Mouse (Mus musculus): ENCODE measurements around the gene Uggt1. TPM values are rescaled to one million over a fixed set of nuclear protein-coding genes. Genes with fewer than 3 reads are reported as not detected.

Uggt1 gene
- polyA plus RNA-seq, 1 experiment from 2014 or later: 55.0 TPM

DNA sequence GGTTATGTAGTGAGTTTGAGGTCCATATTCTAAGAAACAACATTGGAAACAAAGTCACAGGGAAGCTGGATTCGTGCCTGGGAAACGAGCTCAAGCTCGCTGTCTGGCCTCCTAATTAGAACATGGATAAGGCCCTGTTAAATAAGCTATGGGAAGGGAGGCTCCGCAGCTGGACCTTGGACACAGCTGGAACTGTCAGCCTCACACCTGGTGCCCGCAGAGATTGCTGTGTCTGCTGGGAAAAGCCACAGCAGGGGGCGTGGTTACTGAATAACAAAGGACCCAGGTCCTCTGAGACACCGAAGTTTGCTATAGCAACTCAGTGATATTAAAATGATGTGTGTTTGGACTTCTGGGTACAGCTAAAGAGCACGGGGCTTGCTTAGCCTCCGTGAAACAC, 6.9 kb upstream of the Uggt1 start:
- Histone ChIP-seq H3K27me3 (ENCODE audit: control insufficient read depth, insufficient read depth, low read length) (peaks cover 8% of the 10 kb centered on the region; the same call in 1 of the 2 replicates), H3K4me3 (replicated peaks; ENCODE audit: low read length) (no peak overlapping the region), H3K9ac (ENCODE audit: low read length) (no peak overlapping the region), H3K27ac (ENCODE audit: low read length) (no peak overlapping the region), H3K9me3 (replicated peaks; ENCODE audit: control insufficient read depth, low read length) (peaks cover 2% of the 10 kb centered on the region), H3K4me1 (ENCODE audit: control insufficient read depth, insufficient read depth, low read length) (no peaks in the 10 kb centered on the region), H3K4me2 (ENCODE audit: low read depth, low read length) (no peak overlapping the region), H3K36me3 (ENCODE audit: control insufficient read depth, insufficient read depth, low read length) (no peaks in the 10 kb centered on the region)
- WGBS: 11% methylated on average over 9 of the region's 9 CpGs
- peak; percentile 61; the same call in 1 of the 2 replicates for ATAC-seq (ENCODE audit: insufficient read depth, low FRiP score)

- H3K4me1 ChIP-seq (ENCODE audit: control insufficient read depth, insufficient read depth, low read length): peaks cover 10% of the 10 kb centered on the region
- ATAC-seq (ENCODE audit: insufficient read depth, low FRiP score): no peak
- no peak overlapping the region for H3K27ac ChIP-seq (ENCODE audit: low read length)
- H3K4me2 ChIP-seq (ENCODE audit: low read depth, low read length): no peak overlapping the region
- H3K27me3 ChIP-seq (ENCODE audit: control insufficient read depth, insufficient read depth, low read length): no peaks in the 10 kb centered on the region
- no peak overlapping the region for H3K4me3 ChIP-seq (replicated peaks; ENCODE audit: low read length)
- WGBS: 59% methylated on average over 6 of the region's 6 CpGs
- H3K36me3 ChIP-seq (ENCODE audit: control insufficient read depth, insufficient read depth, low read length): no peaks in the 10 kb centered on the region
- H3K9ac ChIP-seq (ENCODE audit: low read length): no peak overlapping the region
- H3K9me3 ChIP-seq (replicated peaks; ENCODE audit: control insufficient read depth, low read length): no peaks in the 10 kb centered on the region
These were observed 2.2 kb upstream of the Uggt1 start for GRCm38 (mm10) chr1:36246688-36247087.

GRCm38 (mm10) chr1:36244828-36245215, 302 bp upstream of the Uggt1 start:
- no peak overlapping the region for H3K4me3 ChIP-seq (replicated peaks; ENCODE audit: low read length)
- H3K27ac ChIP-seq (ENCODE audit: low read length): no peak overlapping the region
- no peaks in the 10 kb centered on the region for H3K36me3 ChIP-seq (ENCODE audit: control insufficient read depth, insufficient read depth, low read length)
- peak overlapping the region; percentile 87 for H3K4me2 ChIP-seq (ENCODE audit: low read depth, low read length)
- no peaks in the 10 kb centered on the region for H3K27me3 ChIP-seq (ENCODE audit: control insufficient read depth, insufficient read depth, low read length)
- ATAC-seq (ENCODE audit: insufficient read depth, low FRiP score): no peak
- H3K9ac ChIP-seq (ENCODE audit: low read length): no peak overlapping the region
- H3K9me3 ChIP-seq (replicated peaks; ENCODE audit: control insufficient read depth, low read length): no peaks in the 10 kb centered on the region
- peaks cover 13% of the 10 kb centered on the region for H3K4me1 ChIP-seq (ENCODE audit: control insufficient read depth, insufficient read depth, low read length)
- 83% methylated on average over 4 of the region's 4 CpGs for WGBS

- Histone ChIP-seq H3K36me3 (ENCODE audit: control insufficient read depth, insufficient read depth, low read length) (no peaks in the 10 kb centered on the region), H3K4me3 (replicated peaks; ENCODE audit: low read length) (peak overlapping the region; percentile 92), H3K4me1 (ENCODE audit: control insufficient read depth, insufficient read depth, low read length) (peaks cover 13% of the 10 kb centered on the region), H3K9ac (ENCODE audit: low read length) (peak overlapping the region; percentile 85), H3K27ac (ENCODE audit: low read length) (peak overlapping the region; percentile 86), H3K9me3 (replicated peaks; ENCODE audit: control insufficient read depth, low read length) (no peaks in the 10 kb centered on the region), H3K27me3 (ENCODE audit: control insufficient read depth, insufficient read depth, low read length) (no peaks in the 10 kb centered on the region), H3K4me2 (ENCODE audit: low read depth, low read length) (peak overlapping the region; percentile 87)
- 1% methylated on average over 21 of the region's 21 CpGs for WGBS
- no peak for ATAC-seq (ENCODE audit: insufficient read depth, low FRiP score)
These were observed 968 bp downstream of the Uggt1 start for GRCm38 (mm10) chr1:36243447-36244057.

- no peak overlapping the region for H3K9ac ChIP-seq (ENCODE audit: low read length)
These were observed 2.6 kb downstream of the Uggt1 start for GRCm38 (mm10) chr1:36241903-36242429.

DNA sequence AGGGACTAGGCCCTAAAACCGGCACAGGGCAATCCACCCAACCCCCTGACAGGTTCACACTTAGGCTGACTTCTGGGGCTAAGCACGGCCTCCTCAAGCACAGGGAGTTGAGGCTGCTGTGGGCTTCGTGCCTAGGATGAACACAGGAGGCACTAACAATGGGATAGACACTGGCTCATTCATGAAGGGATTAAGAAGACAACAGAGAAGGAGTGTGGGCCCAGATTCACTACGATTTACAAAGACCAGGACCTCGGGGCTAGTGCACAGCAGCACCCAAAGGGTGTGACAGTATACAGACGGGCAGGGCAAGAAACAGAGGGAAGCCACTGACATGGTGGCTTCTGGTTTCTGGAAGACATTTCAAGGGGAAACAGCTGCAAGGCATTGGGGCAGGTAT, 4.3 kb downstream of the Uggt1 start:
- Histone ChIP-seq H3K9me3 (replicated peaks; ENCODE audit: control insufficient read depth, low read length) (no peaks in the 10 kb centered on the region), H3K9ac (ENCODE audit: low read length) (no peak overlapping the region), H3K27ac (ENCODE audit: low read length) (no peak overlapping the region), H3K4me3 (replicated peaks; ENCODE audit: low read length) (no peak overlapping the region), H3K4me1 (ENCODE audit: control insufficient read depth, insufficient read depth, low read length) (peaks cover 13% of the 10 kb centered on the region), H3K36me3 (ENCODE audit: control insufficient read depth, insufficient read depth, low read length) (no peaks in the 10 kb centered on the region), H3K4me2 (ENCODE audit: low read depth, low read length) (no peak overlapping the region), H3K27me3 (ENCODE audit: control insufficient read depth, insufficient read depth, low read length) (no peaks in the 10 kb centered on the region)
- no peak for ATAC-seq (ENCODE audit: insufficient read depth, low FRiP score)
- WGBS: 62% methylated on average over 6 of the region's 6 CpGs

More at GRCm38 (mm10) chr1:36241903-36242429, 2.6 kb downstream of the Uggt1 start:
- 86% methylated on average over 15 of the region's 15 CpGs for WGBS
- H3K36me3 ChIP-seq (ENCODE audit: control insufficient read depth, insufficient read depth, low read length): no peaks in the 10 kb centered on the region
- H3K27ac ChIP-seq (ENCODE audit: low read length): no peak overlapping the region
- no peaks in the 10 kb centered on the region for H3K9me3 ChIP-seq (replicated peaks; ENCODE audit: control insufficient read depth, low read length)
- H3K27me3 ChIP-seq (ENCODE audit: control insufficient read depth, insufficient read depth, low read length): no peaks in the 10 kb centered on the region
- no peak for ATAC-seq (ENCODE audit: insufficient read depth, low FRiP score)
- H3K4me1 ChIP-seq (ENCODE audit: control insufficient read depth, insufficient read depth, low read length): peaks cover 13% of the 10 kb centered on the region
- no peak overlapping the region for H3K4me3 ChIP-seq (replicated peaks; ENCODE audit: low read length)
- H3K4me2 ChIP-seq (ENCODE audit: low read depth, low read length): no peak overlapping the region

DNA sequence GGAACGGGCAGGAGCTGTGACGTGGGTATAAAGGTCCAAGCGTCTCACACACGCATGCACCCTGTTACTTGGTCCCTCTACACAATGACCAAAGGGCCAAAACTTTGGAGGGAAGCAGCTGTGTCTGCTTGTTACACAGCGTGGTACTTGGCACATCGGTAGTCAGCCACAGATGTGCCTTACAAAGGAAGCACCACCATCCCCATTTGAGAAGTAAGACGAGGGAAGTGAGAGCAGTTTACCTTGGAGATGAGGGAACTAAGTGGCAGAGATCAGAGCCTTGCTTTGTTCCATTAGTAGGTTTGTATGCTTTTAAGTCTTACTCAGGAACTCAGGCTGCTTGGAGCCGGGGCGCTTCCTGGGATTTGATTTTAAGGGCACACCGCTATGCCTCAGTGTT, 5.1 kb downstream of the Uggt1 start:
- H3K4me2 ChIP-seq (ENCODE audit: low read depth, low read length): no peak overlapping the region
- H3K27ac ChIP-seq (ENCODE audit: low read length): no peak overlapping the region
- ATAC-seq (ENCODE audit: insufficient read depth, low FRiP score): no peak
- H3K4me1 ChIP-seq (ENCODE audit: control insufficient read depth, insufficient read depth, low read length): peaks cover 13% of the 10 kb centered on the region
- H3K9ac ChIP-seq (ENCODE audit: low read length): no peak overlapping the region
- H3K36me3 ChIP-seq (ENCODE audit: control insufficient read depth, insufficient read depth, low read length): no peaks in the 10 kb centered on the region
- H3K9me3 ChIP-seq (replicated peaks; ENCODE audit: control insufficient read depth, low read length): no peaks in the 10 kb centered on the region
- H3K27me3 ChIP-seq (ENCODE audit: control insufficient read depth, insufficient read depth, low read length): no peaks in the 10 kb centered on the region
- H3K4me3 ChIP-seq (replicated peaks; ENCODE audit: low read length): no peak overlapping the region
- 86% methylated on average over 10 of the region's 10 CpGs for WGBS

- Histone ChIP-seq H3K4me1 (ENCODE audit: control insufficient read depth, insufficient read depth, low read length) (peaks cover 3% of the 10 kb centered on the region; the same call in 1 of the 2 replicates), H3K36me3 (ENCODE audit: control insufficient read depth, insufficient read depth, low read length) (0 out of 2 replicates have a peak, but pooled peaks cover 5% of the 10 kb centered on the region), H3K27me3 (ENCODE audit: control insufficient read depth, insufficient read depth, low read length) (no peaks in the 10 kb centered on the region), H3K9me3 (replicated peaks; ENCODE audit: control insufficient read depth, low read length) (no peaks in the 10 kb centered on the region), H3K9ac (ENCODE audit: low read length) (no peak overlapping the region), H3K4me3 (replicated peaks; ENCODE audit: low read length) (no peak overlapping the region), H3K4me2 (ENCODE audit: low read depth, low read length) (no peak overlapping the region), H3K27ac (ENCODE audit: low read length) (no peak overlapping the region)
- 81% methylated on average over 2 of the region's 2 CpGs for WGBS
- no peak for ATAC-seq (ENCODE audit: insufficient read depth, low FRiP score)
These were observed 8.7 kb downstream of the Uggt1 start for GRCm38 (mm10) chr1:36235855-36236254.

- H3K4me3 ChIP-seq (replicated peaks; ENCODE audit: low read length): no peak overlapping the region
- WGBS: 71% methylated on average over 9 of the region's 9 CpGs
- H3K9ac ChIP-seq (ENCODE audit: low read length): no peak overlapping the region
- H3K4me1 ChIP-seq (ENCODE audit: control insufficient read depth, insufficient read depth, low read length): no peaks in the 10 kb centered on the region
- H3K27me3 ChIP-seq (ENCODE audit: control insufficient read depth, insufficient read depth, low read length): no peaks in the 10 kb centered on the region
- 0 out of 2 replicates have a peak, but pooled peaks cover 5% of the 10 kb centered on the region for H3K36me3 ChIP-seq (ENCODE audit: control insufficient read depth, insufficient read depth, low read length)
- ATAC-seq (ENCODE audit: insufficient read depth, low FRiP score): no peak
- H3K27ac ChIP-seq (ENCODE audit: low read length): no peak overlapping the region
- H3K4me2 ChIP-seq (ENCODE audit: low read depth, low read length): no peak overlapping the region
- no peaks in the 10 kb centered on the region for H3K9me3 ChIP-seq (replicated peaks; ENCODE audit: control insufficient read depth, low read length)
These were observed 9.4 kb downstream of the Uggt1 start for GRCm38 (mm10) chr1:36235057-36235639.
